Mouse (Mus musculus) adipose tissue, adult 10 weeks (tissue): Measurements from ENCODE around the gene Mrpl42. TPM values are rescaled to one million over a fixed set of nuclear protein-coding genes. Genes with fewer than 3 reads are reported as not detected.

Experiments
- polyA plus RNA-seq: library from polyadenylated mRNA; stranded (reverse); fragments of 350-450 nt; fragmentation: Illumina TruSeq; extraction: RNeasy Lipid Tissue Mini Kit (QIAGEN cat#74804); gene quantifications from one replicate; pipeline ENCODE4 v1.2.3, GENCODE M21; 2014; ENCODE audit warnings: low read depth, low replicate concordance

Gene Mrpl42
- polyA plus RNA-seq = 111 TPM

GRCm38 (mm10) chr10:95501463-95502081 is at the start of gene Mrpl42:
Mrpl42 (minus strand) TSS chr10:95501940.

GRCm38 (mm10) chr10:95514656-95515292 is 13.0 kb upstream of the Mrpl42 start, which contains the start of gene Ube2n:
Ube2n (plus strand) TSS chr10:95515145.

Other genes with a start within 250 kb of the Mrpl42 start
- gene Cradd, start 177.8 kb downstream of the Mrpl42 start, polyA plus RNA-seq = 14.0 TPM
- 14.5 TPM for gene Socs2, start 84.8 kb downstream of the Mrpl42 start, polyA plus RNA-seq
- 118 TPM for gene Ube2n, start 13.2 kb upstream of the Mrpl42 start, polyA plus RNA-seq
- gene Nudt4, start 62.2 kb upstream of the Mrpl42 start, polyA plus RNA-seq = 121 TPM
- gene Anapc15-ps, start 171.5 kb upstream of the Mrpl42 start, polyA plus RNA-seq = not detected